Mouse (Mus musculus): ENCODE measurements around the gene Ak4. TPM values are rescaled to one million over a fixed set of nuclear protein-coding genes. Genes with fewer than 3 reads are reported as not detected.

Gene Ak4
- total RNA-seq, 4 experiments from 2014 or later = 6.7 to 14.0 (median 9.6) TPM

DNA sequence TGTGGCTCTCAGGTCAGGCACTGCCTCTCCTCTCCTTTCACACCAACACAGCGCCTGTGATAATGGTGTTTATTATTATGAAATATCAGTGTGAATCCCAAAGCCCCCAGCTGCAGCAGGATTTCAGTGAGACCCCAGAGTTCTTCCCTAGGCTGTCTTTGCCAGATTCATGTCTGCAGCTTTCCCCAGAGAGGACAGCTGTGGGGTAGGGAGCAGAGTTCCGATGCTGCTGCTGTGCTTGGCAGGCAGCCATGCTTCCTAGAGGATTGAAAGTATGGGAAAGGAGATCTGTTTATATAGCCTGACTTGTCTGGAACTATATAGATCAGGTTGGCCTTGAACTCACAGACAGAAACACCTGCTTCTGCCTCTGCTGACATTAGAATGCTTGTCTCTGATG, 43.0 kb downstream of the Ak4 start:
- DNase-seq = no peak

DNA sequence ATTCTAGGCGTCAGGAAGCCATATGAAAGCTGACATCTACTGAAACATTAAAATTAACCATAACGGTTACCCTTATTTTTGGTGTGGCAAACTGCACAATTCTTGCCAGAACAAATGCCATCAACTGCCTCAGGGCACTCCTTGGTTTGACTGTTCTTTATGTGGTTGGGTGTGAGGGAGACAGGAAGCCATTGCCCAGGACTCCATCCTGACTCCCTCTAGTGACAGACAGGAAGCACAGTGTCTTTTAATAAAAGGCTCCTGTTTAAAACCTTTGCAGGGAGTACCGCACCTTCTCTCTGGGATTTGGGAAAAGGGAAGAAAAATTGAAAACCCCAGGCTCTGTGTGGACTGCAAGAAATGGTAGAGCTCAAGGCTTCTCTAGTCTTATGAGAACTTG, 47.2 kb downstream of the Ak4 start:
- DNase-seq = no peak

DNA sequence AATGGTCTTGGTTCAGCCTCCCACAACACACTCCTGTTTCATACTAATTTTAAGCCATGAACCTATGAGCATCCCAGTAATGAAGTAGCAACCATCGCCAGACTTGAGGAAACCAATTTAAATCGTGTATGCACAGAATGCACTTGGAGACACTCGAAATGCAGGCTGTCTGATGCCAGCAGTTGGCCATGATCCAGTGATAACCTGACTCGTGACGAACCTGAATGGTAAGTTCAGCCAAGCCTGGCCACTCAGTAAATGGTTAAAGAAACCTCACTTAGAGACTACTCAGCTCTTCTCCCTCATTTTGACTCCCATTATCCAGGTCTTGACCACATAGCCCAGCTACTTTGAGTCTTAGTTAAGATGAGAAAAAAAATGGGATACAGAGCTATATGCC, 50.2 kb downstream of the Ak4 start:
- no peak for DNase-seq

DNA sequence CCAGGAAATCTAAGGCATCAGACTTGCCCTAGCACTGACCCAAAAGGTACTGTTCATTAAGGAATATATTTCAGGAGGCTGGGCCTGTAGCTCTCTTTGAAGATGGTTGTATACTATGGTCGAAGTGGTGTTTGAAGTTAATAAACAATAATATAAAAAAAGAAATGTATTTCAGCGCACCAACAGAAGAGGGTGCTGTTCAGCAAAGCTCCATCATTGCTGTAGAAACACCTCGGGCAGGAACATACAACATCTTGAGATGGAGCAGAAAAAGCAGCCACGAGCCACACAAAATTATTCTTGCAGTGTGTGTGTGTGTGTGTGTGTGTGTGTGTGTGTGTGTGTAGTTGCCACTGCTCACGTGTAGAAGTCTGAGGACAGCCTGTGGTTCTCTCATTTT, 51.5 kb downstream of the Ak4 start:
- no peak for DNase-seq

DNA sequence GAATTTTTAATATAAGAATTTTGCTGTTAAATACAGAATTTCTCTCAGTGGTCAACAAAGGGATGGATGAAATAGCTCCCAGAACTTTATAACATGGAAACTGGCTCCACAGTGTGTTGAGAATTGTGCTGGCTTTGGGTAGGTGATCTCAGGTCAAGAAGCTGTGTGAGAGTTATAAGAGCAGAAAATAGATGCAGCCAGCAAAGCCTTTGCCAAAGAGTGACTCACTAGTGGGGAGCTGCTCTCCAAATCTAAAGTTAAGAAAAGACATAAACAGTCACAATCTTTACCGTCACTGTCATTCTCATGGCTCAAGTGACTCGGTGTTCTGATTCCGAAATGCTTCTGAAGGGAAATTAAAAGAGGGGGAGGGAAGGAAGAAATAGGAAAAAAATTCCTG, 53.7 kb downstream of the Ak4 start:
- no peak for DNase-seq

DNA sequence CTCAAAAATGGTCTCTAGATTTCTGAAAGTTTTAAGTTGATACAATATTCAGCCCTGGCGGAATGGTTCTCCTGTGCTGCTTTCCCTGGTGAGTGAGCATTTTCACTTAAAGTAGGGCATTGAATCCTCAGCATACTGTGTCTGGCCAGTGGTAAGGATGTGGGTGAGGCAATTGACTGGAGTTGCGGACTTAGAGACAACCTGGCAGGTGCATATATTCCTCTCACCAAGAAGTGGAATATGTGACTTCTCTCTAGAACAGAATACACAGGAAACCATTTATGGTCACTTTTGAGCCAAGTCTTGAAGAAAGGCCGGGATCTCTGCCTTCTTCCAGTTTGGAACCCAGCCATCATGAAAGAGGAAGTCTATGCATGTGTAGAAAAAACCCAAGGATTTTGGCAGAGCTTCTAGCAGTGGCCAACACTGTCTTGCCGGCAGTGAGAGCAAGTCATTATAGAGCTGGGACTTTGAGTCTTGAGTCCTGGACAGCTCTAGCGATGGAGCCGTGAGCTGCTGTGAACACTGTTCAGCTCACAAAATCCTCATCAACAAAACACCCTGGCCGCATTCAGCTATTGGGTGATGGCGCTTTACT, 71.3 kb downstream of the Ak4 start:
- no peak for DNase-seq

DNA sequence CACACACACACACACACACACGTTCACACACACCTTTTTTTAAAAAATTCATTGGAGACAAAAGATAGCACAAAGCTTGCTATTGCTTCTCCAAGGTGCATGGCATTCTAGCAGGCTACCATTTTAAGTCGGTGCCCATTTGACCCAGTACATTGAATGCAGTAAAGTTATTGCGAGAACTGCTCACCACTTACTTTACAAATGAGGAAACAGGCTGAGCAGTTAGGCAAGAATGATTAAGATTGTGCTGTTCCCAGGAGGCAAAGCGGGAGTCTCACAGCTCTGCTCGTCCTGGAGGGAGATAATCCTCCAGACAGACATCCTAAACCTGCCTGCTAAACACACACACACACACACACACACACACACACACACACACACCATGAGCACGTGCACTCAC, 72.6 kb downstream of the Ak4 start:
- DNase-seq = no peak

DNA sequence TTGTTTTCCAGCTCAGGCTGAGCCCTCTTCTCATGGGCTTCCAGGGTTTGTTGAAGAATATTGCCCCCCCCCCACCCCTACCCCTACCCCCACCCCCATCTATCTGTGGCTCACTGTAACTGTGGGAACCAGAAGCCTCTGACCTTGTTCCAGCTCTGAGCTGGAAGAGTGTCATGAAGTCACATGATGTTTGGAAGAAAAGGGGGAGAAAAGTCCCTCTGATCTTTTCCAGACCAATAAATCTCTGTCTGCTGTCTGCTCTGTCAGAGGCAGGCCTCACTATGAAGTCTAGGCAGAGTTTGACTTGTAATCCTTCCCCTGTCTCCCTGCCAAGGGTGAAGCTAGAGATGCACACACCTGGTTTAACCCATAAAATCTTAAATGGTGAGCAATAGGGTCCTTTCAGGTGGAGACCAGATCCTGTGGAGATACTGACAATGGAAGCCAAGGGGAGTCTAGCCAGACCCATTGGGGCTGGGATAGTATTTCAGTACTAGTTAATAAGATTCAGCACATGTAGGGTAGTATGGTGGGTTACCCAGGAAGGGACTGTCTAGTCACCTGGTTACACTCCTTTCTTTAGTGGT, 74.6 kb downstream of the Ak4 start:
- no peak for DNase-seq

DNA sequence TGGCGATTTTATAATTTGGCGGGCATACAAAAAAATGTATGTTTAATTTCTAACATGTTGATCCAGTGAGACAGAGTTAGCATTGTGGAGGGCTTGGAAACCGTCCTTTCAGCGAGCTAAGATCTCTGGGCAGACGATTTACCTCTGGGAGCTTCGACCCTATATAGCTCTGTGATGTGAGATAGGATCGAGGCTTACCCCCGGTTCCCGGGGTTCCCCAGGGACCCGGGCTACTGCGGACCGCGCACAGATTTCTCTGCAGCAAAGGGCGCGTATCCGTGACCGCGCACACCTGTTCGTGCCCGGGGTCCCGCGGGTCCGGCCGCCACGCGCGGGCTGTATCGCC, 77.1 kb downstream of the Ak4 start:
- DNase-seq = no peak

DNA sequence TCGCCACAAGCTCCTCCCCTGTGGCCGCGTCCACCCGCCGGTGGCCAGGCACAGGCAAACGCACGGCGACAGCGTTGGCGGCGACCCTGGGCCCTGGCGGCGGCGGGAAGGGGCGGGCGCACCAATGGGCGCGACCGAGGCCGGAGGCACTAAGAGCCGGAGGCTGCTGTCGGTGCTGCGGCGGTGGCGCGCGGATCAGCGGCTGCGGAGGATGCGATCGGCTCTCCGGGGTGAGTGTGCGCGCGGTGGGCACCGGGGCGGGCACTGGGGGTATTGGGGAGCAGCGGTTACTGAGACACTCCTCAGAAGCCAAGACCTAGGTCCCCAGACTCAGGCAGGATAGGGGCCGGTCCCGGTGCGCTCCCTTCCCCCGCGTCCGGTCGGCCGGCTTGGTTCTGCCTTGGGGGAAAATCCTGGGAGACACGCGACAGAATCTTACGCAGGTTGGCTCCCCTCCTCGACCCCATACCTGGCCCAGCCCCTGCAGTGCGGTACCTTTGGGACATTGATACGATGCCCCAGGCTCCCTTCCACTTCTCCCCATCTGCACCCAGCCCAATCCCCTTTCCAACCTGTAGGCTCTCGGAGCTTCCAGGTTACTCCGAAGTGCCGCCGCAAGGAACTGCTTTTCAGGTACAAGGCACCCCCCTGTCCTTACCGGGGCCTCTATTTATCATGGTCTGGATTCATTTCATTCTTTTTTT, 77.6 kb downstream of the Ak4 start, which contains the start of gene Dnajc6:
Dnajc6 (plus strand) TSS at position 115 of the 704 bp plus-strand sequence.
- no peak for DNase-seq

DNA sequence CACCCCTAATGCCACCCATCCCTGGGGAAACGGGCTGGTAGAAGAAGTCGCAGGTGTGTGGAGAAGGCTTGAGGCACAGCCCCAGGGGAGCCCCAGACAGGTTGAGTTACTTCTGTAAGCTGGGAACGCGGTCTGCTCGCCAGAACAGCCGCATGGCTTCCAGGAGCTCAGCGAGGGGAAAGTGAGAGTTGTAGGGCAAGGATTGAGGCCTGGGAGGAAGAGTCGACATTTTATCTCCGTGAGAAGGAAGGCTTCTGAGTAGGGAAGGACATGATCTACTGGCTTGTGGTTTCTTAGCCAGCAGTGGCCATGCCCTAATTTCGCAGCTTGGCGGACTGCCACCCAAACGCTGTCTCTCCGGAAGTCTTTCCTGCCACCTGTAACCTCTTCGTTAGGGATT, 78.3 kb downstream of the Ak4 start:
- peak; percentile 46 for DNase-seq

DNA sequence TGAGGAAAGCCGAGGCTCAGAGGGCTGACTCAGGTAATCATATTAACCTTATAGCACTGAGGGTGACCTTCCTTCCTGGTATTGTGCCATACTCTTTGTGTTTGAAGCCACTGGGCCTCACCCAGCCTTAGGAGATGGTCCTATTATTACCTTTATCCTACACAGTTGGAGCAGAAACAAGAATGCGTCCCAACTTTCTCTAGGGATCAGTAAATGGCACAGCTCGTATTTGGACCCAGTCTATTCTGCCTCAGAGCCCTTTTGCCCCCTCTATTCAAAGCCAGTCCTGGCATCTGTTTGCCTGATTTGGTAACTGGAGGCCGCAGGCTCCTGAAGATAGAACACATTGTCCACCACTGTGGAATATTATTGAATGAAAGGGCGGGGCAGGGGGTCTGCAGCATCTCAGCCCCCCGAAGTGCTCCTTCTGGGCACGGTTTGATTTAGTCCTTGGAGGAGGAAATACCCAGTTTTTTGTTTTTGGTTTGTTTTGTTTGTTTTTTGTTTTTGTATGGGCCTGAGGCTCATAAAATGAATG, 85.5 kb downstream of the Ak4 start:
- no peak for DNase-seq

DNA sequence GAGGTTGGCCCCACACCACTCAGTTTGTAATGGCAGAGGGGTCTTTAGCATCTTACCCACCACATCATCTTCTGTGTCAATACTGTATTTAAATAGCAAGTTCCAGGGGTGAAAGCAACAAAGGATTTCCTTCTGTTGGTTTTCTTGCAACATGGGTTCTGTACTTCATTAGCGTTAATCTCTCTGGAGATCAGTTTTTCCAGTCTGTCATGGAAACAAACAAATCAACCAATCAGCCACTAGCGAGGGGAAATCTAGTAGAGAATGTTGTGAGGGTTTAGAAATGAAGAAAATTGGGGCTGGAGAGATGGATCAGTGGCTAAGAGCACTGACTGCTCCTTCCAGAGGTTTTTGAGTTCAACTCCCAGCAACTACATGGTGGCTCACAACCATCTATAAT, 86.9 kb downstream of the Ak4 start:
- no peak for DNase-seq

DNA sequence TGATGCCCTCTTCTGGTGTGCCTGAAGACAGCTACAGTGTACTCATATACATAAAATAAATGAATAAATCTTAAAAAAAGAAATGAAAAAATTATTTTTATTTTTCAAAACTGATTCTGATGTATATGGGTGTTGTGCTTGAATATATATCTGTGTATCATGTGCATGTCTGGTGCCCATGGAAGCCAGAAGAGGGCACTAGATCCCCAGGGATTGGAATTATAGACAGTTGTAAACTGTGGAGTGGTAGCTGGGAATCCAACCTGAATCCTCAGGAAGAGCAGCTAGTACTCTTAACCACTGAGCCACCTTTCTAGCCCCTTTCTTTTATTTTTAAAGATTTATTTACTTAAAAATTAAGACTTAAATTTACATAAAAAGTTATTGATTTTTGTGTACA, 87.3 kb downstream of the Ak4 start:
- no peak for DNase-seq

DNA sequence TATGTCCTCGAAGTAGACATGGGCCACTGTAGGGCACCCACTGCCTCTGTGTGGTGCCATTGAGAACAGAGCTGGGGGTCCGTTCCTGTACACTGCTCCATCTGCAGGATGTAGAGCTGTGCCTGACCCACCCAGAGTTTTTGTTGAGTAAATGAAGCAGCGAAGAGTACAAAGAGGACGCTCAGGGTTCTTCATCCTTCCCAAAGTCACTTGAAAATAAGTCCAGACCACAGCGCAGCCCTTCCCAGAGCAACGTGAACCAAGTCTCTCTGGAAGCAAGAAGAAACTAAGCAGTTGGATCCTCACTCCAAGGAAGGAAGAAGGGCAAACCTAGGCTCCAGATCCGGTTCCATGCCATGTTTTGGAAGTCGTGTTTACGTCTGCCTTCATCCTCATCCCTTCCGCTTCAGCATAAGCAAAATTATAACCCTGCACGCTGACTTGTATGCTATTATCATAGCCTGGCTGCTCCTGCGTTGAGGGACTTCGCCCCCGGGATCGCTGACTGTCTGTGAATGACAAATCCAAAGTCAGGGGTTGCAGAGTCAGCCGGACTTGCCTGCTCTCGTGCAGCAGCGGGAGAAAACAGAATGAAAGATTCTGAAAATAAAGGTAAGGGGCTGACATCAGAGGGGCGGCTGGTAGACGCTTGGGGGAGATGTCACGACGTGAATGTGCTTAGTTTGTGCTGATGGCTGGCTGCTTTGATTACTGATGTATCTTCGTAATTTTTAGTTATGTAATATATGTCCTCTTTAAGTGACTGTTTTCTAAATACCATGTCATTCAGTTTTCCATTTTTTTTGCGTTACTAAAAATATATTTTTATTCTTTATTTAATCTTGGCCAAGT, 88.7 kb downstream of the Ak4 start:
- no peak for DNase-seq

DNA sequence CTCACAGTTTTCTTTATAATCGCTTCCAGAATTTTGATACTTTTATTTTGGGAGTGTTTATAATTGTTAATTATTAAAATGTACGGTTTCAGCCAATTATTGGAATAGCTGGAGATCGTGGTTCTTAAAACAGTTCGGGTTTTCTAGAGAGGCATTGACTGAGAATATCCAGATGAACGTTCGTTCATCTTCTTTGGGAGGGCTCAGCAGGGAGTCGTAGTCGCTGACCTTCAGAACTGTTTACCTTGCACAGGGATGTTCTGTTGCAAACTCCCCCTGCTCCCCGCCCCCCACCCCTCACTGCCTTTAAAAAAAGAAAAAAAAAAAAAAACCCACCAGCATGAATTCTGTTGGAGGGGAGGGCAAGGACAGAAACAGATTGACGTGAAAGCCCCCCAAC, 89.4 kb downstream of the Ak4 start:
- DNase-seq = no peak

DNA sequence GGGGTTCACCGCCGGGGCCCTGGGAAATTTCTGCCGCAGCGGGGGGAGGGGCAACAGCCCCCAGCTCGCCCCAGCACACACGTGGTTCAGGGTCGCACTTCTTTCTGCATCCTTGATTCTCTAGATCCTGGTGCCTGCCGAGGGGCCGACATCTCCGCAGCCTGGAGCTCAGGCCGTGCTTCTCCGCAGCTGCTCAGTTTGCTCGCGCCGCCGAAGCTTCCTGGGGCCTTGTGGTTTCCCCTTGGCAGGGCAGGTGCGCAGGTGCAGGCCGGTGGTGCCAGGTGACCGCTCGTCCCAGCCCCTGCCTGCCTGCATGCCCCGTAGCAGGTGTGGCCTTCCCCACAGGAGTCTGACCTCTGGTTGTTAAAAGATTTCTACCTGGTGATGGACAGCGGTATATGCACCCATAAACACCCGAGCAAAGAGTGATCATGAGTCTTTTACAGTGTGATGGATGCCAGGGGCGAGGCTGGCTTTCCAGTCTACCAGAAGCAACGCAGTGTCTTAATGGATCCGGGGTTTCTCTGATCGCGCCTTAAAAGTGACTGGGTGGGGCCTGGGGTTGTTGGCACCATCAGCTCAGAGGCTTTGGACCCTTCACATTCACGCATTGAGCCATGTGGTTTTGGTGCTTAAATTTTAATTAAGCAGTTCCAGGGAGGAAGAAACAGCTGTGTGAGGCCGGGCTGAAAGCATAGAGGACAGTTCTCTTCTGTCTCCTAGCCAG, 89.9 kb downstream of the Ak4 start:
- no peak for DNase-seq

DNA sequence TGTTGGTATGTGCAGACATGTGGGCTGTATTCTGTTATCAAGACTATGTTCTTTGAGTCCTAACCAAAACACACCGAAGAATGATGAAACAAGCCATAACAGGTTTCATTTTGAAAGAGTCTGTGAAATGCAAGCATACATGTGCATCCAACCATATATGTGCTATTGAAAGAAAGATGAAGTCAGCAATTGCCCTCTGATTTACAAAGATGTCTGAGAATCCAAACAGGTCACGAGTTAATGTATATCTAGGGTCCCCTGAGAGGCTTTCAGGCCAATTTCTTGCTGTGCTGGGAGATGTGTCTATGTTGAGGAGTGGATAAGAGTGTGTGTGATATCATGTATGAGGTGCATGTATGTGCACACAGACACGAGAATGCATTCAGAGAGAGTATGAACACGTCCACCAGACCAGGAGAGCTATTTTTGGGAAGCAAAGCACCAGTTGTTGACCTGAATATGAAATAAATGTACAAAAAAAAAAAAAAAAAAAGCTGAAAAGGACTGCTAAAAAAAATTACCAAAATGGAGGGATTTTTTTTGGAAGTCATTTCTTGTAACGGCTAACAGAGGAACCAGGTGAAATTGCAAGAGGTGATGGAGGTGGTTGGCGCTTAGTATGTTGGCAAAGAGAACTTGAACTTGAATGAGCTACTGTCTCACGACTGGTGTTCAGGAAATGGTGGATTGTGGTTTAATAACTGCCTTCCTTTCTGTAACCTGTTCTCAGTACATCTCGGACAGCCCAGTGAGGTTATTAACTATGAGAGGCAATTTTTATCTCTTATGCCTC, 91.2 kb downstream of the Ak4 start:
- no peak for DNase-seq

DNA sequence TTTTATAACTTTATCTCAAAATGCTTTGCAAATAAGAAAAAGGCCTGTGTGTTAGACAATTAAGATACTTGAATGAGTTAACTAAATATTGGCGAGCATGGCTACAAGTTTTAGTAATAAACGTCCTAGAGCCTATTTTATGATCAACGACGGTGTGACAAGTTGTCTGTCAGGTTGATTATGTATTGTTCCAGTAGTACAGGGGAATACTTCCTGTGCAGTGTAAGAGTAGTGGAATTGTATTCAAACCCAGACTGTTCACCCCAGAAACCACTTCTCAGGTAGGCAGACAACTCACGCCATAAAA, 91.8 kb downstream of the Ak4 start:
- DNase-seq = no peak

DNA sequence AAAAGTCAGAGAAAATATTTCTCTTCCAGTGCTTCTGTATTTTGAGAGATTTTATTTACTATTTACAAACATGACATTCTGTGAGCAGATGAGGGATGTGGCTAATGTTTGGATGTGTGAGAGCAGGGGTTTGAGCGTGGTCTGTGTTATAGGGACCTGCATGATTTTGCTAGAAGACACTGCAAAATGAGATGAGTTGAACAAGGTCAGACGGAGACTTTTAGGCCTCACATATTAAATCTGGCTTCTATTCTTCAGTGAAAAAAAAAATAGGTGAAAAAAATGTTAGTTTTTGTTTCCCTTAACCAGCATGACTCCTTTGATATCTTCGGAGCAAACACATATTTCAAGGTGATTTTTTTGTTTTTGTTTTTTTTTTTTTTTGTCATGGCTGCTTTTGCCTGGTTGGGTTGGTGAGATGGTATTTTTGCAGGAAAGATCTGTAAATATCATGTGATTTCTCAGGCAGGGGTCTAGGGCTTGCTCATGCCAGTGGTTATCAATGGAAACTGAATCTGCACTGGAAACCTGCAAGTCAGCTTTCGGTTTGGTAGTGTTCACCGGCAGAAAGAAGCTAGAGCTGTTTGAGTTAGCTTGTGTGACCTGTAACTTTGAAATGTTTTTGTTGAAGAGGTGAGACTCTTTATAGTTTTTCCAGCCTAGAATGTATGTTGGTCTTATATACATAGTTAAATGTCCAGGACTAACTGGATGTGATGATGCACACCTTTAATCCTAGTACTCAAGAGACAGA, 92.9 kb downstream of the Ak4 start:
- DNase-seq = no peak

DNA sequence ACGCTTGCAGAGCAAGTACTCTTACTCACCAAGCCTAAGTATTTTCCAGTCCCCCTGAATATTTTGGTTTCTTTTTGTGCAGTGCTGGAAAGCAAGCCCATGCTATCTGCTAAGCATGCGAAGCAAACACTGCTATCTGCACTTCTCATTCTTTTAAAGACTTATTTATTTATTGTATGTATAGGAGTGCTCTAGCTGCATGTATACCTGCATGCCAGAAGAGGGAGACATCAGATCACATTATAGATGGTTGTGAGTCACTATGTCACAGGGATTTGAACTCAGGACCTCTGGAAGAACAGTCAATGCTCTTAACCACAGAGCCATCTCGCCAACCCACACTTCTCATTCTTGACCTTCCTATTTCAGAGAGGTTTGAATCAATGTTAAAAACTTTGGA, 94.2 kb downstream of the Ak4 start:
- no peak for DNase-seq

Measured in adrenal gland, adult 8-10 months (tissue).